Mouse (Mus musculus) hindbrain, postnatal 0 days (tissue): Measurements from ENCODE around the gene Trmt112. TPM values are rescaled to one million over a fixed set of nuclear protein-coding genes. Genes with fewer than 3 reads are reported as not detected.

Source experiments
- ATAC-seq: fragments of 200-750 bp; cut with Nextera tagmentation; 2 replicates; pipeline ENCODE4 v1.8.0; 2017; ENCODE audit warnings: mild to moderate bottlenecking, moderate TSS enrichment, moderate library complexity
- DNase-seq: peaks from one replicate; pipeline ENCODE4 v3.0.0-alpha.2; 2015; ENCODE audit warnings: low spot score
- H3K27ac ChIP-seq: fragments of 300-500 bp; sonication (generic); 2 replicates; pipeline ENCODE4 v1.5.1; 2014; ENCODE audit warnings: mild to moderate bottlenecking
- H3K27me3 ChIP-seq: fragments of 300-500 bp; sonication (generic); 2 replicates; pipeline ENCODE4 v1.6.1; 2014; ENCODE audit warnings: low read length, mixed read lengths; ENCODE audit not compliant: insufficient read depth
- H3K36me3 ChIP-seq: fragments of 300-500 bp; sonication (generic); 2 replicates; pipeline ENCODE4 v1.6.1; 2014; ENCODE audit warnings: low read length, mixed read lengths; ENCODE audit not compliant: insufficient read depth
- H3K4me1 ChIP-seq: fragments of 300-500 bp; sonication (generic); 2 replicates; pipeline ENCODE4 v1.6.1; 2014; ENCODE audit warnings: antibody characterized with exemption, low read length, mixed read lengths; ENCODE audit not compliant: insufficient read depth
- H3K4me2 ChIP-seq: fragments of 300-500 bp; sonication (generic); 2 replicates; pipeline ENCODE4 v1.6.1; 2014; ENCODE audit warnings: low read depth, mild to moderate bottlenecking, low read length, moderate library complexity, mixed read lengths
- H3K4me3 ChIP-seq: fragments of 300-500 bp; sonication (generic); 2 replicates; pipeline ENCODE4 v1.5.1; 2014; ENCODE audit warnings: low read length
- H3K9ac ChIP-seq: fragments of 300-500 bp; sonication (generic); replicated peaks from 2 replicates; pipeline ENCODE4 v1.6.1; 2014; ENCODE audit warnings: mild to moderate bottlenecking, low read length, moderate library complexity, mixed read lengths
- H3K9me3 ChIP-seq: fragments of 300-500 bp; sonication (generic); 2 replicates; pipeline ENCODE4 v1.6.1; 2016; ENCODE audit warnings: low read length, mixed read lengths
- CTCF ChIP-seq: IDR thresholded peaks from 2 replicates; pipeline ENCODE4 v1.5.1; 2016; ENCODE audit warnings: antibody characterized with exemption, control low read depth, low read depth
- WGBS: fragments of 180-500 bp; shearing (Covaris S2); extraction: QIAGEN DNeasy Blood & Tissue Kit; methylation state at CpG from one replicate; pipeline ENCODE4 v1.1.7; 2014; 5-methylcytosine and 5-hydroxymethylcytosine counted together
- polyA plus RNA-seq: library from polyadenylated mRNA; unstranded; fragments of >200 nt; fragmentation: Nextera tagmentation; extraction: Ambion mirVana; gene quantifications from 2 replicates; pipeline ENCODE4 v1.2.1, GENCODE M21; 2015
- total RNA-seq: library from RNA; depleted of rRNA; stranded (reverse); fragments of >200 nt; gene quantifications from 2 replicates; pipeline ENCODE4 v1.2.3, GENCODE M21; 2014

Trmt112 gene
- total and polyA plus RNA-seq, 2 experiments from 2014 or later: 61.7 to 111 TPM

DNA sequence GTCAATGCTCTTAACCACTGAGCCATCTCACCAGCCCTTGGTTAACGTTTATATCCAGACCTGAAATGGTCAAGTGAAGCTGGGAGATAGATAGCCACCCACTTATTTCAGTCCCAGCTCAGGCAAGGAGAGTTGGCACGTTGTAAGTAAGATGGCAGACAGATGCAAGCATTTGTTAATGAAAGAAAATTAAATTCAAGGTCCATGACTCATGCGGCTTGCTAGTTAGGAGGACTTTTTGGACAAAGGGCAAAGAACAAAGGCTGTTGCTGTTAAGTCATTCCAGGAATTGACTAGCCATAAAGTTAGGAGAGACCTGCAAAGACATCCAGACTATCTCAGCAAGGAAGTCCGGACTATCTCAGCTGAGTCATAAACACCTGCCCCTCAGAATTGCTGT is 9.9 kb upstream of the Trmt112 start:
- Histone ChIP-seq H3K27me3 (no peaks in the 10 kb centered on the region), H3K27ac (no peak overlapping the region), H3K4me1 (no peaks in the 10 kb centered on the region), H3K4me3 (no peak overlapping the region), H3K36me3 (no peaks in the 10 kb centered on the region; the same call in 1 of the 2 replicates), H3K9ac (no peak overlapping the region), H3K9me3 (no peaks in the 10 kb centered on the region), H3K4me2 (no peak overlapping the region)
- 84% methylated on average over 4 of the region's 4 CpGs for WGBS
- ATAC-seq (no peak), DNase-seq (no peak)
- TF ChIP-seq CTCF: no peak

GRCm38 (mm10) chr19:6903031-6903430 is 6.5 kb upstream of the Trmt112 start:
- Histone ChIP-seq H3K36me3 (peaks cover 15% of the 10 kb centered on the region), H3K4me3 (no peak overlapping the region), H3K4me1 (peaks cover under 1% of the 10 kb centered on the region; the same call in 1 of the 2 replicates), H3K9me3 (no peaks in the 10 kb centered on the region), H3K27me3 (no peaks in the 10 kb centered on the region), H3K9ac (no peak overlapping the region), H3K4me2 (no peak overlapping the region), H3K27ac (no peak overlapping the region)
- DNase-seq (no peak), ATAC-seq (no peak)
- no peak for TF ChIP-seq CTCF
- 100% methylated on average over 1 of the region's 1 CpGs for WGBS

- DNase-seq: no peak
- WGBS: 84% methylated on average over 2 of the region's 2 CpGs
- Histone ChIP-seq H3K4me1 (peaks cover 6% of the 10 kb centered on the region; the same call in 1 of the 2 replicates), H3K27ac (no peak overlapping the region), H3K9ac (no peak overlapping the region), H3K9me3 (no peaks in the 10 kb centered on the region), H3K4me3 (no peak overlapping the region), H3K4me2 (no peak overlapping the region), H3K36me3 (peaks cover 15% of the 10 kb centered on the region), H3K27me3 (no peaks in the 10 kb centered on the region)
- TF ChIP-seq CTCF: no peak
- ATAC-seq: no peak
Observed at GRCm38 (mm10) chr19:6904846-6905245, 4.7 kb upstream of the Trmt112 start.

DNA sequence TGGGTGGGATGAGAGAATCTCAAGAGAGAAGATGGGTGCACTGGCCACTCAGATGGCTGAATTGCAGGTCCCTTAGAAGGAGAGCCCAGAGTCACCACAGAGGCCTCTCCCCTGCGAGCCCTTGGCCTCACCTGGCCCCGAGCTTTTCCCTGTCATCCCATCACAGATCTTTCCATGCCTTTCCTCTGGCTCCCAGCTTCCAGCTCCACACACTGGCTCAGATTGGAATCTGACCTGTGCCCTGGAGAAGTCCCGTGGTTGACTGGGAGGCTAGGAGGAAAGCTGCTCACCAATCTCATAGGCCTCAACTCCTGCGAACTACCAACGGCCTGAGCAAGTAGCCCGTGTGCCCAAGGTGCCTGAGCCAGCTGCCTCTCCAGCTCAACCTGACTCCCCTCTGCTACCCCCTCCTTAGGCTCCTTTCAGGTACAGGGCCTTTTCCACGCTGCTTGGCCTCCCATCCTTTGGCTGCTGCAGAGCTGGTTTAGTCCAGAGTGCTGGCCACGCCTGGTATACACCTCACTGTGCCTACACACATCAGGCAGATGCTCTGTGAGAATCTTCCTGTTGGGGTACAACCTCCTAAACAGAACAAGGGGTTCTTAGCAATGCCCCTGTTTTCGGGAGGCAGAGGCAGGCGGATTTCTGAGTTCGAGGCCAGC is 3.9 kb upstream of the Trmt112 start:
- TF ChIP-seq CTCF: no peak
- H3K4me3 ChIP-seq: no peak overlapping the region
- H3K9ac ChIP-seq: no peak overlapping the region
- H3K27ac ChIP-seq: no peak overlapping the region
- ATAC-seq: no peak
- no peaks in the 10 kb centered on the region for H3K27me3 ChIP-seq
- 96% methylated on average over 11 of the region's 11 CpGs for WGBS
- H3K36me3 ChIP-seq: peaks cover 15% of the 10 kb centered on the region
- H3K9me3 ChIP-seq: no peaks in the 10 kb centered on the region
- H3K4me2 ChIP-seq: no peak overlapping the region
- DNase-seq: no peak
- peaks cover 6% of the 10 kb centered on the region; the same call in 1 of the 2 replicates for H3K4me1 ChIP-seq

GRCm38 (mm10) chr19:6906199-6906598 is 3.3 kb upstream of the Trmt112 start:
- H3K27ac ChIP-seq: no peak overlapping the region
- no peak overlapping the region for H3K9ac ChIP-seq
- DNase-seq (no peak), ATAC-seq (no peak)
- no peak overlapping the region for H3K4me2 ChIP-seq
- no peaks in the 10 kb centered on the region for H3K9me3 ChIP-seq
- no peaks in the 10 kb centered on the region for H3K27me3 ChIP-seq
- H3K4me3 ChIP-seq: no peak overlapping the region
- peaks cover 16% of the 10 kb centered on the region for H3K36me3 ChIP-seq
- 77% methylated on average over 3 of the region's 3 CpGs for WGBS
- no peak for TF ChIP-seq CTCF
- peaks cover 9% of the 10 kb centered on the region; the same call in 1 of the 2 replicates for H3K4me1 ChIP-seq

GRCm38 (mm10) chr19:6907094-6907493 is 2.4 kb upstream of the Trmt112 start:
- 91% methylated on average over 8 of the region's 8 CpGs for WGBS
- Histone ChIP-seq H3K4me2 (no peak overlapping the region), H3K4me1 (peaks cover 10% of the 10 kb centered on the region; the same call in 1 of the 2 replicates), H3K36me3 (peaks cover 25% of the 10 kb centered on the region), H3K9ac (no peak overlapping the region), H3K27ac (no peak overlapping the region), H3K9me3 (no peaks in the 10 kb centered on the region), H3K27me3 (no peaks in the 10 kb centered on the region), H3K4me3 (no peak overlapping the region)
- no peak for TF ChIP-seq CTCF
- ATAC-seq: no peak
- no peak for DNase-seq
